Mouse (Mus musculus) embryonic facial prominence, embryonic 10.5 days (tissue): ENCODE data around the gene Kcnj1. TPM values are rescaled to one million over a fixed set of nuclear protein-coding genes. Genes with fewer than 3 reads are reported as not detected.

Experiments used
- DNase-seq: peaks from one replicate; pipeline ENCODE4 v3.0.0-alpha.2; 2017; ENCODE audit warnings: low spot score
- H3K27ac ChIP-seq: fragments of 300-500 bp; sonication (generic); replicated peaks from 2 replicates; pipeline ENCODE4 v1.5.1; 2016; ENCODE audit warnings: mild to moderate bottlenecking
- H3K27me3 ChIP-seq: fragments of 300-500 bp; sonication (generic); replicated peaks from 2 replicates; pipeline ENCODE4 v1.6.1; 2016; ENCODE audit warnings: low read depth, mild to moderate bottlenecking; ENCODE audit not compliant: poor library complexity, severe bottlenecking
- H3K36me3 ChIP-seq: fragments of 300-500 bp; sonication (generic); replicated peaks from 2 replicates; pipeline ENCODE4 v1.6.1; 2016; ENCODE audit warnings: mild to moderate bottlenecking, moderate library complexity
- H3K4me1 ChIP-seq: fragments of 300-500 bp; sonication (generic); 2 replicates; pipeline ENCODE4 v1.6.1; 2016
- H3K4me3 ChIP-seq: fragments of 300-500 bp; sonication (generic); 2 replicates; pipeline ENCODE4 v1.5.1; 2016; ENCODE audit warnings: mild to moderate bottlenecking, moderate library complexity
- H3K9me3 ChIP-seq: fragments of 300-500 bp; sonication (generic); 2 replicates; pipeline ENCODE4 v1.6.1; 2016; ENCODE audit warnings: mild to moderate bottlenecking
- WGBS: fragments of 180-500 bp; shearing (Covaris S2); methylation state at CpG from one replicate; pipeline ENCODE4 v1.1.7; 2016; 5-methylcytosine and 5-hydroxymethylcytosine counted together
- polyA plus RNA-seq: library from polyadenylated mRNA; unstranded; fragments of >200 nt; fragmentation: Nextera tagmentation; extraction: Ambion mirVana; gene quantifications from 2 replicates; pipeline ENCODE4 v1.2.1, GENCODE M21; 2016

Gene Kcnj1
- polyA plus RNA-seq, 1 experiment from 2014 or later: not detected

- DNase-seq: no peak
- 64% methylated on average over 2 of the region's 2 CpGs for WGBS
Observed at GRCm38 (mm10) chr9:32368812-32369211, 3.5 kb upstream of the Kcnj1 start.

GRCm38 (mm10) chr9:32369388-32369787, 2.9 kb upstream of the Kcnj1 start:
- DNase-seq: no peak
- no peak overlapping the region for H3K27ac ChIP-seq
- H3K4me3 ChIP-seq: no peak overlapping the region
- H3K9me3 ChIP-seq: no peaks in the 10 kb centered on the region
- H3K27me3 ChIP-seq: no peaks in the 10 kb centered on the region
- peaks cover 6% of the 10 kb centered on the region; the same call in 1 of the 2 replicates for H3K4me1 ChIP-seq
- H3K36me3 ChIP-seq: no peaks in the 10 kb centered on the region
- WGBS: 51% methylated on average over 6 of the region's 6 CpGs

More at GRCm38 (mm10) chr9:32368812-32369211, 3.5 kb upstream of the Kcnj1 start:
- H3K36me3 ChIP-seq: no peaks in the 10 kb centered on the region
- no peak overlapping the region for H3K4me3 ChIP-seq
- no peak overlapping the region for H3K27ac ChIP-seq
- peaks cover 6% of the 10 kb centered on the region; the same call in 1 of the 2 replicates for H3K4me1 ChIP-seq
- H3K27me3 ChIP-seq: no peaks in the 10 kb centered on the region
- H3K9me3 ChIP-seq: no peaks in the 10 kb centered on the region

- no peak for DNase-seq
- no peaks in the 10 kb centered on the region for H3K36me3 ChIP-seq
- H3K27me3 ChIP-seq: no peaks in the 10 kb centered on the region
- H3K9me3 ChIP-seq: no peaks in the 10 kb centered on the region
- peaks cover 6% of the 10 kb centered on the region; the same call in 1 of the 2 replicates for H3K4me1 ChIP-seq
- H3K4me3 ChIP-seq: no peak overlapping the region
- no peak overlapping the region for H3K27ac ChIP-seq
- WGBS: 89% methylated on average over 6 of the region's 6 CpGs
Observed at GRCm38 (mm10) chr9:32373656-32374055, 1.4 kb downstream of the Kcnj1 start.

DNA sequence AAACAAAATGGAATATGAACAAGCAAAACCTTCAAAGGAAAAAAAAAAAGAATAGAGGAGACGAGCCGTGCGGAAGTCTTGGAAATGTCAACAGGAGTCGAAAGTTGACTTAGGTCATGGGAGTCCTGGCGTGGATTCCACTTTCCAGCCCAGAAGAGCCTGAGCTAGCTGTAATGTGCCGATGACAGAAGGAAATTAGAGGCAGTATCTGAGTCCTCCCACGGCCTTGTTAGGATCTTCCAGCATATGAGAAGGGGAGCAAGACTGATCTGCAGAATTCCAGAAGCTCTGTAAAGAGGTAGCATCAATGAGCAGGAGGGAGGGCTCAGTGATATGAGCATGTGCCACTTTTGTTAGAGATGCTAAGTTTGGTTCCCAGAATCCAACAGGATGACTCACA, 3.7 kb downstream of the Kcnj1 start:
- DNase-seq: no peak
- no peaks in the 10 kb centered on the region for H3K27me3 ChIP-seq
- WGBS: 93% methylated on average over 7 of the region's 7 CpGs
- H3K4me1 ChIP-seq: no peaks in the 10 kb centered on the region
- no peak overlapping the region for H3K4me3 ChIP-seq
- H3K9me3 ChIP-seq: no peaks in the 10 kb centered on the region
- H3K36me3 ChIP-seq: no peaks in the 10 kb centered on the region
- no peak overlapping the region for H3K27ac ChIP-seq

DNA sequence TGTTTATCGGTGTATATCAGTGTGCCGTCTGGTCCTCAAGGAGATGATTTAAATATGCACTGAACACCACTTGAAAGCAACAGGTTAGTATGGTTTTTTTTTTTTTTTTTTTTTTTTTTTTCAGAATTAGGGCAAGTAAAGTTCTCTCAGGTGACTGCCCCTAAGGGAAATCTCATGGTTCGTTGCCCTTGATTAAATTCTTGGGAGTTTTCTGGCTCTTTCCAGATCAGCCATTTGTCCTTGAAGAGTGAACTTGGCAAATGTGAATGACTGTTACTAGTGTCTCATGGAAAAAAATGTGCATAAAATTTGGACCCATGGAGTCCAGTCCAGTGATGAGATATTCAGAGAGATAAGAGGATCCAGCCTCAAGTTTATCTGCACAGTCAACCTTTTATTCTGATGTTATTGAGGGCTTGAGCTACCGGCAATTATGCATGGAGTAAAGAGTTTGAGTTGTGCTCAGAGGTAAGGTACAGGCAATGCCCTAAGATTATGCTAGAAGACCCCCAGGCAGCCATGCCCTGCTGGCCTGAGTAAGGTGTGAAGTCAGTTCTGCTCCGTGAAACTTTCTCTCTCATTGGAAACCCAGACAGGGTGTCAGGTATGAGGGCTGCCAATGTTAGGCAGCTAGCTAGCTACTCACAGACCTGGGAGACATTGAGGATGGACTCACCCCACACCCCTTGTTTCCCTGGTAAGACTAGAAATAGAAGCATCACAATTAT, 4.7 kb downstream of the Kcnj1 start:
- no peak for DNase-seq
- 91% methylated on average over 5 of the region's 5 CpGs for WGBS

DNA sequence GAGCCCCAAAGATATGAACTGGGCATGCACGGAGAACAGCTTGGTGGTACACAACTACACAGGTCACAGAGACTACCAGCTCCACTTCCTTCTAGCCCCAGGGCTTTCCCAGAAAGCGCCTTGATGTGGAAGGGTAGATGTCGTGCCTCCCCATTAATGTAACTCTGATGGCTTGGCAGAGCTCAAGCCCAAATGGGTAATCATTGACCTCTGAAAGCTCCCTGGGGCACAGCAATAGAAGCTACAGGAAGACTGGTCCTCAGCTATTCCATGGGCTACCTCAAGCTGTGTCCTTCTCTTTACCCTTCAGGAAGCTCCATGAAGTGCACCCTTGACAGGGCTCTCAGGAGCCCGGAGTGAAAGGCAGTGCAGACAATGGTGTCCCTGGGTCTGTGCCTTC, 12.6 kb downstream of the Kcnj1 start:
- H3K4me3 ChIP-seq: no peak overlapping the region
- WGBS: 76% methylated on average over 4 of the region's 4 CpGs
- no peaks in the 10 kb centered on the region for H3K27me3 ChIP-seq
- H3K36me3 ChIP-seq: no peaks in the 10 kb centered on the region
- no peaks in the 10 kb centered on the region for H3K9me3 ChIP-seq
- no peak for DNase-seq
- no peak overlapping the region for H3K27ac ChIP-seq
- H3K4me1 ChIP-seq: no peaks in the 10 kb centered on the region

More for the DNA sequence above, 4.7 kb downstream of the Kcnj1 start:
- no peaks in the 10 kb centered on the region for H3K27me3 ChIP-seq
- no peak overlapping the region for H3K27ac ChIP-seq
- no peaks in the 10 kb centered on the region for H3K36me3 ChIP-seq
- no peaks in the 10 kb centered on the region for H3K4me1 ChIP-seq
- no peak overlapping the region for H3K4me3 ChIP-seq
- no peaks in the 10 kb centered on the region for H3K9me3 ChIP-seq

DNA sequence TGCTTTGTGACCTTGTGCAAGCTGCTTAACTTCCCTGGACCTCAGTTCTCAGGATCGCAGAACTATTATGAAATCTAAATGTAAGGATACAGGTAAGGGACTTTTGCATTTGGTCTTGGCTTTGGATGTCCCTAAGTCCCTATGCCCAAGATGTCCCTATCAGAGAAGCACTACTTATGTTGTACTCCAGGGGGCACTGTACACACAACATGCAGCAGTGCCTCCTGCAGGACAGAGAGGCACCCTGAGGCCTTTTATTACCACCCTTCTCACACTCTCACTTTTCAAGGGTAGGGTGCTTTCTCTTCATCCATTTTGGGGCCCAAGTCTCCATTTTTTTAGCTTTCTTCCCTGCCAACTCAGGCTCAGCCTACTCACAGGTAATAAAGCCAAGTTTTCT, 15.8 kb downstream of the Kcnj1 start:
- WGBS: 82% methylated on average over 1 of the region's 1 CpGs
- Histone ChIP-seq H3K36me3 (no peaks in the 10 kb centered on the region), H3K27me3 (no peaks in the 10 kb centered on the region), H3K27ac (no peak overlapping the region), H3K4me3 (no peak overlapping the region), H3K4me1 (no peaks in the 10 kb centered on the region), H3K9me3 (no peaks in the 10 kb centered on the region)
- no peak for DNase-seq

- no peak overlapping the region for H3K27ac ChIP-seq
- no peaks in the 10 kb centered on the region for H3K27me3 ChIP-seq
- H3K4me1 ChIP-seq: no peaks in the 10 kb centered on the region
- DNase-seq: no peak
- no peaks in the 10 kb centered on the region for H3K9me3 ChIP-seq
- WGBS: 84% methylated on average over 5 of the region's 5 CpGs
- no peaks in the 10 kb centered on the region for H3K36me3 ChIP-seq
- H3K4me3 ChIP-seq: no peak overlapping the region
Observed at GRCm38 (mm10) chr9:32391092-32391491, 18.8 kb downstream of the Kcnj1 start.

DNA sequence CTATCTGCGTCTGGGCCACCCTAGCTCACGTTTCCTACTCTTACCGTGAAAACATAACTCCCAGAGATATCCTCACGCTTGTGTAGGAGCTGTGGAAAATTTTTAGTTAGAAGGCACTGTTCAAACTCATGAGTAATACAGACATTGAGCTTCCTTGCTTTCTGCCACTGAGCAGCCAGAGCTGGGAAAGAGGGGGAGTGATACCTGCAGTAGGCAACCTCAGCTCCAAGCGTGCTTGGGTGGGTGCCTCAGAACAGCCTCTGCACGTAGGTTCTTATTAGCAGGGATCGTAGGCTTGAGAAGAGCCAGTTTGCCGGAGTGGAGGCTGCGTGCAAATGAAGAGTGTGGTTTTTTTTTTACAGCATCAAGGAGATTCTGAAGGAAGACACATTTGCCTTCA, 19.4 kb downstream of the Kcnj1 start:
- no peaks in the 10 kb centered on the region for H3K9me3 ChIP-seq
- H3K4me1 ChIP-seq: no peaks in the 10 kb centered on the region
- DNase-seq: no peak
- H3K27ac ChIP-seq: no peak overlapping the region
- 90% methylated on average over 9 of the region's 9 CpGs for WGBS
- H3K4me3 ChIP-seq: no peak overlapping the region
- H3K27me3 ChIP-seq: no peaks in the 10 kb centered on the region
- no peaks in the 10 kb centered on the region for H3K36me3 ChIP-seq

GRCm38 (mm10) chr9:32392716-32393115, 20.4 kb downstream of the Kcnj1 start:
- Histone ChIP-seq H3K27ac (no peak overlapping the region), H3K36me3 (no peaks in the 10 kb centered on the region), H3K4me1 (no peaks in the 10 kb centered on the region), H3K27me3 (no peaks in the 10 kb centered on the region), H3K9me3 (no peaks in the 10 kb centered on the region), H3K4me3 (no peak overlapping the region)
- WGBS: 85% methylated on average over 6 of the region's 6 CpGs
- DNase-seq: no peak

DNA sequence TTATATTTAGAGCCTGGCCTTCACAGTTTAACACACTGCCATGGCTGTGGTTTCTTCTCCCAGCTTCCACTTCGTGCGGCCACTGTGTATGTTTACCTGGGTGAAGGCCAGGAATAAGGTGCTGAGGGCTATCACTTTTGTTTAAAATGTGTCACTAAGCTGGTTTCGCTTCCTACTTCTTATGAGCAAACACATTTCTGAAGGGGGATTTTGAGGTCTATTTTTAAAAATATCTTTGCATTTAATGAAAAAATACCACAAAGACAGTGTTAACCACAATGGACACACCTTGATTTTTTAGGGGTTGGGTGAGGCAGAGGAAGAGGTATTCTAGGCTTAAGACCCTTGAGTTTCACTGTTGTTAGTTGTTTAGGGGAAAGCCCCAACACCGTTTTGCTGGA, 22.5 kb downstream of the Kcnj1 start:
- no peak overlapping the region for H3K4me3 ChIP-seq
- no peaks in the 10 kb centered on the region for H3K9me3 ChIP-seq
- no peaks in the 10 kb centered on the region for H3K36me3 ChIP-seq
- 93% methylated on average over 4 of the region's 4 CpGs for WGBS
- no peak for DNase-seq
- H3K4me1 ChIP-seq: peaks cover under 1% of the 10 kb centered on the region; the same call in 1 of the 2 replicates
- H3K27ac ChIP-seq: no peak overlapping the region
- H3K27me3 ChIP-seq: no peaks in the 10 kb centered on the region

DNA sequence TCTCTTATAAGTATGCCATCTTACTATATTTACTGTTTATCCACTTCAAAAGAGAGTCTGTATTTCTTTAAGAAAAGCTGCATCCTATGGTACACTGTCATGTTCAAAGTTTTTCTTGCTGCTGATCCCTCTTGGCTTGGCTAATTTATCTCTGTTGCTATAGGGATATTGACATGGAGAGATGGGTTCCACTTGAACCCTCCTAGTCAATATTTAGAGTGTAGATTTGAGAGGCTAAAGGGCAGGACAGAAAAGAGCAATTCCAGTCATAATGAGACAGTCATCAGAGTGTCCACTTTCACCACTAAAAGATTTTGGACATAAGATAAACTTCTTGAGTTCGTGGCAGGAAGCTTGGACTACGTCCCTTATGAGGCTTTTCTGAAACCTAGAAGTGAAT, 27.9 kb downstream of the Kcnj1 start:
- DNase-seq: no peak
- Histone ChIP-seq H3K4me3 (no peak overlapping the region), H3K27ac (no peak overlapping the region), H3K4me1 (peaks cover 21% of the 10 kb centered on the region), H3K36me3 (no peaks in the 10 kb centered on the region), H3K9me3 (no peaks in the 10 kb centered on the region), H3K27me3 (peaks cover 13% of the 10 kb centered on the region)
- WGBS: 77% methylated on average over 2 of the region's 2 CpGs

DNA sequence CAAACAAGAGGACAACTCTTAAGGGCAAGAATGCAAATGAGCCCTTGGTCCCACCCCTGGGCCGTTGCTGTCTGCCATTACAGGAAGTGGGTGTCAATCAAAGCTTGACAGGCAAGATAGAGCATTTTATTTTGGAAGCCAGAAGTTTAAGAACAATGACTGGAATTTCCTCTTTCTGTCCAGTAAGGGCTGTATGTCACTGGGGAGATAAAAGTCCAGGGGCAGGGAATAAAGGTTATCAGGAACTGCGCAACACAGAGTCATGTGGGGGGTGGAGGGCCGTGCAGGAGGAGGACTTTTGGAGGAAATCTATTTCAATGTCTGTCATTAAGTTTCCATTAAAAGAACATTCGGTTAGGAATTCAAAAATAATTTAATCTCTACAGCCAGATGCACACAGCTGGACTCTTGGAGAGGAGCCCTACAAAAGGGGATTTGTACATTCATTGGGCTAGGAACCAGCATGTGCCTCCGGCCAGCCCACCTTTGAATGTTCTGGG, 28.4 kb downstream of the Kcnj1 start:
- Histone ChIP-seq H3K4me3 (no peak overlapping the region), H3K27ac (no peak overlapping the region), H3K9me3 (no peaks in the 10 kb centered on the region), H3K4me1 (peaks cover 25% of the 10 kb centered on the region), H3K27me3 (peaks cover 15% of the 10 kb centered on the region), H3K36me3 (no peaks in the 10 kb centered on the region)
- 58% methylated on average over 5 of the region's 5 CpGs for WGBS
- DNase-seq: no peak
